Mouse (Mus musculus) heart, embryonic 10.5 days (tissue): Measurements from ENCODE around the gene Pnrc2. TPM values are rescaled to one million over a fixed set of nuclear protein-coding genes. Genes with fewer than 3 reads are reported as not detected.

Experiments used
- DNase-seq: peaks from one replicate; pipeline ENCODE4 v3.0.0-alpha.2; 2017; ENCODE audit warnings: low spot score
- H3K27ac ChIP-seq: fragments of 300-500 bp; sonication (generic); 2 replicates; pipeline ENCODE4 v1.5.1; 2016; ENCODE audit warnings: mild to moderate bottlenecking
- H3K27me3 ChIP-seq: fragments of 300-500 bp; sonication (generic); 2 replicates; pipeline ENCODE4 v1.6.1; 2016; ENCODE audit warnings: mild to moderate bottlenecking; ENCODE audit not compliant: poor library complexity, insufficient read depth, severe bottlenecking
- H3K36me3 ChIP-seq: fragments of 300-500 bp; sonication (generic); 2 replicates; pipeline ENCODE4 v1.6.1; 2016; ENCODE audit warnings: mild to moderate bottlenecking, moderate library complexity
- H3K4me1 ChIP-seq: fragments of 300-500 bp; sonication (generic); 2 replicates; pipeline ENCODE4 v1.6.1; 2016; ENCODE audit warnings: mild to moderate bottlenecking
- H3K4me3 ChIP-seq: fragments of 300-500 bp; sonication (generic); 2 replicates; pipeline ENCODE4 v1.5.1; 2016; ENCODE audit warnings: mild to moderate bottlenecking, moderate library complexity
- H3K9me3 ChIP-seq: fragments of 300-500 bp; sonication (generic); 2 replicates; pipeline ENCODE4 v1.6.1; 2016; ENCODE audit warnings: mild to moderate bottlenecking, moderate library complexity
- WGBS: fragments of 180-500 bp; shearing (Covaris S2); methylation state at CpG from one replicate; pipeline ENCODE4 v1.1.7; 2016; 5-methylcytosine and 5-hydroxymethylcytosine counted together
- polyA plus RNA-seq: library from polyadenylated mRNA; unstranded; fragments of >200 nt; fragmentation: Nextera tagmentation; extraction: Ambion mirVana; gene quantifications from 2 replicates; pipeline ENCODE4 v1.2.1, GENCODE M21; 2016

The Pnrc2 gene
- polyA plus RNA-seq, 1 experiment from 2014 or later: 150 TPM

- Histone ChIP-seq H3K4me3 (0 out of 2 replicates have a peak overlapping the region, but pooled peaks have one; percentile 47), H3K36me3 (peaks cover 20% of the 10 kb centered on the region), H3K27ac (peak overlapping the region; percentile 98), H3K27me3 (no peaks in the 10 kb centered on the region), H3K9me3 (no peaks in the 10 kb centered on the region), H3K4me1 (peaks cover 45% of the 10 kb centered on the region)
- DNase-seq: peak; percentile 50
- 43% methylated on average over 7 of the region's 7 CpGs for WGBS
These were observed 1.9 kb upstream of the Pnrc2 start for GRCm38 (mm10) chr4:135875546-135875945.

- no peaks in the 10 kb centered on the region for H3K9me3 ChIP-seq
- no peaks in the 10 kb centered on the region for H3K27me3 ChIP-seq
- H3K4me3 ChIP-seq: peak overlapping the region; percentile 84; the same call in 1 of the 2 replicates
- peaks cover 45% of the 10 kb centered on the region for H3K4me1 ChIP-seq
- 84% methylated on average over 10 of the region's 10 CpGs for WGBS
- peak; percentile 71 for DNase-seq
- H3K36me3 ChIP-seq: peaks cover 24% of the 10 kb centered on the region
- peak overlapping the region; percentile 98 for H3K27ac ChIP-seq
These were observed 1.2 kb upstream of the Pnrc2 start for GRCm38 (mm10) chr4:135874564-135875535.

- H3K9me3 ChIP-seq: no peaks in the 10 kb centered on the region
- no peaks in the 10 kb centered on the region for H3K27me3 ChIP-seq
- peak overlapping the region; percentile 98 for H3K27ac ChIP-seq
- 14% methylated on average over 17 of the region's 17 CpGs for WGBS
- H3K36me3 ChIP-seq: peaks cover 32% of the 10 kb centered on the region
- DNase-seq: peak; percentile 71
- H3K4me1 ChIP-seq: peaks cover 45% of the 10 kb centered on the region
- H3K4me3 ChIP-seq: peak overlapping the region; percentile 84
These were observed 860 bp downstream of the Pnrc2 start for GRCm38 (mm10) chr4:135872589-135873391.

GRCm38 (mm10) chr4:135872015-135872414 lies 1.6 kb downstream of the Pnrc2 start:
- peaks cover 42% of the 10 kb centered on the region for H3K4me1 ChIP-seq
- H3K4me3 ChIP-seq: peak overlapping the region; percentile 84
- H3K9me3 ChIP-seq: no peaks in the 10 kb centered on the region
- peaks cover 37% of the 10 kb centered on the region for H3K36me3 ChIP-seq
- no peaks in the 10 kb centered on the region for H3K27me3 ChIP-seq
- H3K27ac ChIP-seq: peak overlapping the region; percentile 29; the same call in 1 of the 2 replicates
- DNase-seq: peak; percentile 42
- 59% methylated on average over 3 of the region's 3 CpGs for WGBS

GRCm38 (mm10) chr4:135870227-135871023 lies 3.2 kb downstream of the Pnrc2 start:
- H3K9me3 ChIP-seq: no peaks in the 10 kb centered on the region
- DNase-seq: peak; percentile 25
- H3K27me3 ChIP-seq: no peaks in the 10 kb centered on the region
- H3K36me3 ChIP-seq: peaks cover 44% of the 10 kb centered on the region
- H3K27ac ChIP-seq: no peak overlapping the region
- no peak overlapping the region for H3K4me3 ChIP-seq
- peaks cover 27% of the 10 kb centered on the region for H3K4me1 ChIP-seq
- 66% methylated on average over 2 of the region's 2 CpGs for WGBS

- WGBS: 72% methylated on average over 2 of the region's 2 CpGs
- no peak overlapping the region for H3K27ac ChIP-seq
- H3K27me3 ChIP-seq: no peaks in the 10 kb centered on the region
- peaks cover 46% of the 10 kb centered on the region for H3K36me3 ChIP-seq
- no peaks in the 10 kb centered on the region for H3K9me3 ChIP-seq
- peaks cover 12% of the 10 kb centered on the region for H3K4me1 ChIP-seq
- peak; percentile 27 for DNase-seq
- H3K4me3 ChIP-seq: no peak overlapping the region
These were observed 4.7 kb downstream of the Pnrc2 start for GRCm38 (mm10) chr4:135868996-135869395.

- peaks cover 27% of the 10 kb centered on the region for H3K4me1 ChIP-seq
- H3K27me3 ChIP-seq: no peaks in the 10 kb centered on the region
- peak; percentile 56 for DNase-seq
- H3K27ac ChIP-seq: peak overlapping the region; percentile 99; the same call in 1 of the 2 replicates
- peaks cover 16% of the 10 kb centered on the region for H3K36me3 ChIP-seq
- H3K4me3 ChIP-seq: peak overlapping the region; percentile 92
- no peaks in the 10 kb centered on the region for H3K9me3 ChIP-seq
- 14% methylated on average over 7 of the region's 7 CpGs for WGBS
These were observed 16.0 kb downstream of the Pnrc2 start for GRCm38 (mm10) chr4:135857597-135858186.

- DNase-seq: peak; percentile 91
- H3K36me3 ChIP-seq: 0 out of 2 replicates have a peak, but pooled peaks cover 7% of the 10 kb centered on the region
- under 1% methylated on average over 87 of the region's 91 CpGs for WGBS
- peak overlapping the region; percentile 92 for H3K4me3 ChIP-seq
- H3K27ac ChIP-seq: peak overlapping the region; percentile 99
- peaks cover 27% of the 10 kb centered on the region for H3K4me1 ChIP-seq
- no peaks in the 10 kb centered on the region for H3K9me3 ChIP-seq
- H3K27me3 ChIP-seq: no peaks in the 10 kb centered on the region
These were observed 17.2 kb downstream of the Pnrc2 start for GRCm38 (mm10) chr4:135856223-135857091.

- under 1% methylated on average over 67 of the region's 67 CpGs for WGBS
- H3K36me3 ChIP-seq: 0 out of 2 replicates have a peak, but pooled peaks cover 7% of the 10 kb centered on the region
- H3K27ac ChIP-seq: peak within 1 kb of the TSS; percentile 99
- H3K9me3 ChIP-seq: no peaks in the 10 kb centered on the region
- no peaks in the 10 kb centered on the region for H3K27me3 ChIP-seq
- peaks cover 32% of the 10 kb centered on the region for H3K4me1 ChIP-seq
- DNase-seq: peak; percentile 99
- peak within 1 kb of the TSS; percentile 92 for H3K4me3 ChIP-seq
These were observed 18.0 kb downstream of the Pnrc2 start, which contains the start of gene Srsf10 for GRCm38 (mm10) chr4:135855536-135856222. Gene Srsf10 (plus strand): TSS chr4:135855747.

- 10% methylated on average over 6 of the region's 6 CpGs for WGBS
- Histone ChIP-seq H3K9me3 (no peaks in the 10 kb centered on the region), H3K4me3 (peak overlapping the region; percentile 92), H3K27me3 (no peaks in the 10 kb centered on the region), H3K36me3 (0 out of 2 replicates have a peak, but pooled peaks cover 7% of the 10 kb centered on the region), H3K4me1 (peaks cover 37% of the 10 kb centered on the region), H3K27ac (peak overlapping the region; percentile 99)
- DNase-seq: no peak
These were observed 18.6 kb downstream of the Pnrc2 start for GRCm38 (mm10) chr4:135855080-135855479.
